Mouse (Mus musculus): ENCODE measurements around the gene P2rx4.

GRCm38 (mm10) chr5:122706917-122707275, 448 bp upstream of the P2rx4 start:
- TF ChIP-seq CTCF (conservative IDR thresholded peaks at IDR 0.05; ENCODE audit: low read length) (no peak), POU5F1 (IDR thresholded peaks at IDR 0.05; ENCODE audit: borderline replicate concordance, low read length) (no peak), NANOG (IDR thresholded peaks at IDR 0.05; ENCODE audit: borderline replicate concordance, low read length) (no peak)
